Mouse (Mus musculus) myocyte (in vitro differentiated cells): ENCODE results near the gene Xxylt1.

Experiments used
- CEBPB ChIP-seq: IDR thresholded peaks from 2 replicates; pipeline ENCODE4 v1.6.1; 2011; ENCODE audit warnings: mild to moderate bottlenecking, moderate library complexity; ENCODE audit not compliant: poor library complexity, insufficient read depth, severe bottlenecking
- E2F4 ChIP-seq: IDR thresholded peaks from one replicate; pipeline ENCODE4 v1.6.1; 2011; ENCODE audit warnings: mild to moderate bottlenecking, control low read depth, moderate library complexity; ENCODE audit not compliant: insufficient read depth
- MAX ChIP-seq: IDR thresholded peaks from one replicate; pipeline ENCODE4 v1.6.1; 2011; ENCODE audit warnings: low read depth, mild to moderate bottlenecking, control low read depth
- MYOD1 ChIP-seq, 3 experiments: IDR thresholded peaks; one replicate each; pipeline ENCODE4 v1.6.1; 2011; ENCODE audit warnings: control low read depth in 2 of 3, low read depth in 2 of 3, mild to moderate bottlenecking in 2 of 3, moderate library complexity in 1 of 3; ENCODE audit not compliant: insufficient read length in 2 of 3, control insufficient read depth in 1 of 3
- MYOG ChIP-seq, 3 experiments: IDR thresholded peaks; one replicate each; pipeline ENCODE4 v1.6.1; 2011; ENCODE audit warnings: control low read depth in 2 of 3, low read depth in 2 of 3, mild to moderate bottlenecking in 2 of 3; ENCODE audit not compliant: insufficient read length in 2 of 3, control insufficient read depth in 1 of 3, insufficient read depth in 1 of 3
- POLR2A ChIP-seq: IDR thresholded peaks from one replicate; pipeline ENCODE4 v1.6.1; 2011; ENCODE audit warnings: low read depth, mild to moderate bottlenecking, control low read depth, moderate library complexity; ENCODE audit not compliant: insufficient read length
- POLR2AphosphoS2 ChIP-seq: IDR thresholded peaks from one replicate; pipeline ENCODE4 v1.6.1; 2011; ENCODE audit warnings: low read depth, control low read depth; ENCODE audit not compliant: insufficient read length
- REST ChIP-seq: IDR thresholded peaks from one replicate; pipeline ENCODE4 v1.6.1; 2011; ENCODE audit warnings: mild to moderate bottlenecking, control low read depth, moderate library complexity; ENCODE audit not compliant: insufficient read depth, insufficient read length
- SRF ChIP-seq: IDR thresholded peaks from one replicate; pipeline ENCODE4 v1.6.1; 2011; ENCODE audit warnings: low read depth; ENCODE audit not compliant: control insufficient read depth, insufficient read length
- USF1 ChIP-seq: IDR thresholded peaks from one replicate; pipeline ENCODE4 v1.6.1; 2011; ENCODE audit warnings: low read depth, mild to moderate bottlenecking, control low read depth, moderate library complexity

- no peak for TF ChIP-seq SRF
- no peak for TF ChIP-seq POLR2A
- TF ChIP-seq USF1 = no peak
- no peak for TF ChIP-seq MYOG (IDR thresholded peaks at IDR 0.05; ENCODE audit: control insufficient read depth in 1 of 3, insufficient read depth in 1 of 3, insufficient read length in 2 of 3, low read depth in 2 of 3)
- TF ChIP-seq POLR2AphosphoS2 = no peak
- TF ChIP-seq REST = no peak
- no peak for TF ChIP-seq E2F4
- TF ChIP-seq MYOD1 (IDR thresholded peaks at IDR 0.05; ENCODE audit: control insufficient read depth in 1 of 3, insufficient read length in 2 of 3, low read depth in 2 of 3) = no peak
- no peak for TF ChIP-seq MAX
- no peak for TF ChIP-seq CEBPB
Measured at GRCm38 (mm10) chr16:30933366-30933765, 147.9 kb downstream of the Xxylt1 start.
